Mouse (Mus musculus) lung, postnatal 36 days (tissue): ENCODE results near the gene Cyp2c55.

Experiments used
- DNase-seq: peaks from one replicate; pipeline ENCODE4 v3.0.0; 2022; ENCODE audit warnings: mixed read lengths

Gene Cyp2c55

GRCm38 (mm10) chr19:39006715-39007114 lies at the start of gene Cyp2c55:
Gene Cyp2c55 (plus strand): TSS chr19:39007019.
- DNase-seq, result no peak

GRCm38 (mm10) chr19:38970741-38971140 lies 36.1 kb upstream of the Cyp2c55 start:
- DNase-seq, result no peak

GRCm38 (mm10) chr19:38972581-38972980 lies 34.2 kb upstream of the Cyp2c55 start:
- DNase-seq, result no peak

GRCm38 (mm10) chr19:38973666-38974065 lies 33.2 kb upstream of the Cyp2c55 start:
- no peak for DNase-seq

GRCm38 (mm10) chr19:38976269-38976668 lies 30.6 kb upstream of the Cyp2c55 start:
- no peak for DNase-seq

- DNase-seq, result peak; percentile 74
Observed at GRCm38 (mm10) chr19:38981966-38982365, 24.9 kb upstream of the Cyp2c55 start.

GRCm38 (mm10) chr19:38998248-38998647 lies 8.6 kb upstream of the Cyp2c55 start:
- no peak for DNase-seq

GRCm38 (mm10) chr19:38998676-38999075 lies 8.1 kb upstream of the Cyp2c55 start:
- DNase-seq, result no peak

GRCm38 (mm10) chr19:39005132-39005531 lies 1.7 kb upstream of the Cyp2c55 start:
- DNase-seq, result no peak

GRCm38 (mm10) chr19:39057928-39058327 lies 51.1 kb downstream of the Cyp2c55 start:
- DNase-seq, result no peak

- no peak for DNase-seq
Observed at GRCm38 (mm10) chr19:39060719-39061118, 53.9 kb downstream of the Cyp2c55 start, which contains the start of gene Cyp2c65. Gene Cyp2c65 (plus strand): TSS chr19:39061015.
